Mouse (Mus musculus): ENCODE measurements around the gene Dnajb3. TPM values are rescaled to one million over a fixed set of nuclear protein-coding genes. Genes with fewer than 3 reads are reported as not detected.

The Dnajb3 gene
- 7.7 and 9.4 TPM in 2 replicates for polyA plus RNA-seq (2015; fragmentation: Nextera tagmentation; extraction: Ambion mirVana)

- Histone ChIP-seq H3K4me2 (ENCODE audit: low read depth, low read length) (peak within 1 kb of the TSS; percentile 63), H3K27me3 (ENCODE audit: control insufficient read depth, insufficient read depth, low read depth, low read length) (no peaks in the 10 kb centered on the region), H3K27ac (ENCODE audit: low read length) (peak within 1 kb of the TSS; percentile 95), H3K36me3 (ENCODE audit: control insufficient read depth, insufficient read depth) (no peaks in the 10 kb centered on the region), H3K9ac (ENCODE audit: low read depth, low read length) (peak within 1 kb of the TSS; percentile 77), H3K4me3 (ENCODE audit: low read depth, low read length) (peak within 1 kb of the TSS; percentile 67), H3K4me1 (ENCODE audit: control insufficient read depth, low read depth, low read length) (peaks cover 18% of the 10 kb centered on the region), H3K9me3 (replicated peaks; ENCODE audit: control insufficient read depth, low read length) (no peaks in the 10 kb centered on the region)
- WGBS (ENCODE audit: insufficient replicate concordance), result 5% methylated on average over 62 of the region's 62 CpGs
- peak; percentile 86 for ATAC-seq (ENCODE audit: low read depth)
These were observed at the start of gene Dnajb3 for GRCm38 (mm10) chr1:88205294-88205922. TSS of gene Dnajb3 (minus strand) at chr1:88205782.

DNA sequence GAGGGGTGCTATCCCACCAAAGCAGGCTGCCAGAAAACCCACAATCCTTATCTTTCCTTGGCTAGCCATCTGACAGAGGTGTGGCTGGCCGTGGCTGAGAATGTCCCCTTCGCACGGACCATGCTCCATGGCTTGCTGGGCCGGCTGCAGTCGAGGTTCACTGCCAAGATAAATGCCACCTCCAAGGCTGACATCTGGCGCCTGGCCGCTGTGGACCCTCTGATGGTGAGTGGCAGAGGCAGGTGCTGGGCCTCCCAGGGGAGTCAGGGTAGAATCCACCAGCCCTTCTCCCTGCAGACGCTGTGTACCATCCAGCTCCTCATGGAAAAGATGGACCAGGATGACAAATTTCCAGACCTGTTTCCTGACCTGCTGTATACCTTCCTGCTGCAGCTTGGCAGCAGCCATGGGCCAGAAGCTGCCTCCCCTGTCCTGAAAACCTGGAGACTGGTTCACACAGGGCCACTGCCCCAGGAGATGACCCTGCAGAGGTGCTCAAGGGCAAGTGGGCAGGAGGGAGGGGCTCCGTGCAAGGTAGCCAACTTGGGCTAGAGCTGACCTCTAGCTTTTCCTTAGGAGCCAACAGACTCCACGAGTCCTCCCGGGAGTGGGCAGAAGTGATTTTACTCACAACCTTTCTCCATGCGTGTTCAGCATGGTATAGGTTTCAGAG lies 49.3 kb upstream of the Dnajb3 start:
- no peaks in the 10 kb centered on the region for H3K27me3 ChIP-seq (ENCODE audit: control insufficient read depth, insufficient read depth, low read depth, low read length)
- H3K4me2 ChIP-seq (ENCODE audit: low read depth, low read length), result no peak overlapping the region
- no peaks in the 10 kb centered on the region; the same call in 1 of the 2 replicates for H3K9me3 ChIP-seq (replicated peaks; ENCODE audit: control insufficient read depth, low read length)
- H3K4me3 ChIP-seq (ENCODE audit: low read depth, low read length), result no peak overlapping the region
- ATAC-seq (ENCODE audit: low read depth), result no peak
- no peak overlapping the region for H3K9ac ChIP-seq (ENCODE audit: low read depth, low read length)
- H3K4me1 ChIP-seq (ENCODE audit: control insufficient read depth, low read depth, low read length), result peaks cover 9% of the 10 kb centered on the region
- H3K36me3 ChIP-seq (ENCODE audit: control insufficient read depth, insufficient read depth), result no peaks in the 10 kb centered on the region
- no peak overlapping the region for H3K27ac ChIP-seq (ENCODE audit: low read length)
- WGBS (ENCODE audit: insufficient replicate concordance), result 60% methylated on average over 12 of the region's 12 CpGs

DNA sequence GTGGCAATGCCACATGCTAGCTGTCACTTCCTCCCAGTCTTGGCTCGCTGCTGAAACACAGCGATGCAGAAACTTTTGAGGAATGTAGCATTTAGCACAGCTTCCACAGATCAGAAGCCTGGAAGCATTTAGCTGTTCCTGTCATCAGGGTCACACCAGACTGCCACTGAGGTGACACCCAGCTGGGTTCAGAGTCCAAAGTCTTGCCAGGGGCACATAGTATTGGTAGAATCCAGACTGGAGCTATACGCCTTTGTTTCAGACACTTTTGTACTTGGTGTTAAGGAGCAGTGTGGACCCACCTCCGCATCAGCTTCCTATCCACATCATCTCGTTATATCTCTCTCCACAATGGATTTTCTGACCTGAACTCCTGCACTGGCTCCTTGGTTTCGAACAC lies 48.0 kb upstream of the Dnajb3 start:
- no peak overlapping the region for H3K4me3 ChIP-seq (ENCODE audit: low read depth, low read length)
- H3K9me3 ChIP-seq (replicated peaks; ENCODE audit: control insufficient read depth, low read length), result peaks cover 7% of the 10 kb centered on the region; the same call in 1 of the 2 replicates
- no peak overlapping the region for H3K27ac ChIP-seq (ENCODE audit: low read length)
- H3K27me3 ChIP-seq (ENCODE audit: control insufficient read depth, insufficient read depth, low read depth, low read length), result no peaks in the 10 kb centered on the region
- WGBS (ENCODE audit: insufficient replicate concordance), result 54% methylated on average over 6 of the region's 6 CpGs
- no peak overlapping the region for H3K9ac ChIP-seq (ENCODE audit: low read depth, low read length)
- peak; percentile 46 for ATAC-seq (ENCODE audit: low read depth)
- H3K4me2 ChIP-seq (ENCODE audit: low read depth, low read length), result no peak overlapping the region
- no peaks in the 10 kb centered on the region for H3K36me3 ChIP-seq (ENCODE audit: control insufficient read depth, insufficient read depth)
- H3K4me1 ChIP-seq (ENCODE audit: control insufficient read depth, low read depth, low read length), result no peaks in the 10 kb centered on the region

DNA sequence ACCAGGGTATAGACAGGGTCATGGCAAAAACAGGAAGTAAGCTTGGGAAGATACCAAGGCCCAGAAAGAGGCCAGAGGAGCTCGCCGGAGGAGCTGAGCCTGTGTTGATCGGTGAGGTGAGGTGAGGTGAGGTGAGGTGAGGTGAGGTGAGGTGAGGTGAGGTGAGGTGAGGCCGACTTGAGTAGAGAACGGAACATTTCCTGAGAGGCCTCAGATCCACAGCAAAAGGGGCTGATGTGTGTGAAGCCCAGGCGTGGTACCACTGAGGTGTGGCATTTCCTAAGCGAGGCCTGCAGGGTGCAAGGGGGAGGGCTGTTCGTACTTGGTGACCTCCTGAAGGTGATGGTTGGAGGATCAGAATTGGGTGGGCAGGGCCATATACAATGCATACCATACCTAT lies 47.5 kb upstream of the Dnajb3 start:
- peak; percentile 5; the same call in 1 of the 2 replicates for ATAC-seq (ENCODE audit: low read depth)
- WGBS (ENCODE audit: insufficient replicate concordance), result 54% methylated on average over 8 of the region's 8 CpGs
- Histone ChIP-seq H3K27me3 (ENCODE audit: control insufficient read depth, insufficient read depth, low read depth, low read length) (no peaks in the 10 kb centered on the region), H3K4me2 (ENCODE audit: low read depth, low read length) (no peak overlapping the region), H3K9ac (ENCODE audit: low read depth, low read length) (no peak overlapping the region), H3K4me1 (ENCODE audit: control insufficient read depth, low read depth, low read length) (no peaks in the 10 kb centered on the region), H3K36me3 (ENCODE audit: control insufficient read depth, insufficient read depth) (no peaks in the 10 kb centered on the region), H3K9me3 (replicated peaks; ENCODE audit: control insufficient read depth, low read length) (peaks cover 7% of the 10 kb centered on the region; the same call in 1 of the 2 replicates), H3K4me3 (ENCODE audit: low read depth, low read length) (no peak overlapping the region), H3K27ac (ENCODE audit: low read length) (no peak overlapping the region)

GRCm38 (mm10) chr1:88250023-88250422 lies 44.4 kb upstream of the Dnajb3 start:
- 59% methylated on average over 5 of the region's 5 CpGs for WGBS (ENCODE audit: insufficient replicate concordance)
- Histone ChIP-seq H3K4me3 (ENCODE audit: low read depth, low read length) (no peak overlapping the region), H3K36me3 (ENCODE audit: control insufficient read depth, insufficient read depth) (no peaks in the 10 kb centered on the region), H3K27me3 (ENCODE audit: control insufficient read depth, insufficient read depth, low read depth, low read length) (no peaks in the 10 kb centered on the region), H3K27ac (ENCODE audit: low read length) (no peak overlapping the region), H3K9me3 (replicated peaks; ENCODE audit: control insufficient read depth, low read length) (peaks cover 7% of the 10 kb centered on the region), H3K9ac (ENCODE audit: low read depth, low read length) (no peak overlapping the region), H3K4me1 (ENCODE audit: control insufficient read depth, low read depth, low read length) (no peaks in the 10 kb centered on the region), H3K4me2 (ENCODE audit: low read depth, low read length) (no peak overlapping the region)
- no peak for ATAC-seq (ENCODE audit: low read depth)

GRCm38 (mm10) chr1:88249596-88249995 lies 44.0 kb upstream of the Dnajb3 start:
- peaks cover 7% of the 10 kb centered on the region for H3K9me3 ChIP-seq (replicated peaks; ENCODE audit: control insufficient read depth, low read length)
- H3K27me3 ChIP-seq (ENCODE audit: control insufficient read depth, insufficient read depth, low read depth, low read length), result no peaks in the 10 kb centered on the region
- H3K4me2 ChIP-seq (ENCODE audit: low read depth, low read length), result no peak overlapping the region
- no peak overlapping the region for H3K9ac ChIP-seq (ENCODE audit: low read depth, low read length)
- H3K4me3 ChIP-seq (ENCODE audit: low read depth, low read length), result no peak overlapping the region
- WGBS (ENCODE audit: insufficient replicate concordance), result 59% methylated on average over 7 of the region's 7 CpGs
- H3K27ac ChIP-seq (ENCODE audit: low read length), result no peak overlapping the region
- no peak for ATAC-seq (ENCODE audit: low read depth)
- no peaks in the 10 kb centered on the region for H3K36me3 ChIP-seq (ENCODE audit: control insufficient read depth, insufficient read depth)
- no peaks in the 10 kb centered on the region for H3K4me1 ChIP-seq (ENCODE audit: control insufficient read depth, low read depth, low read length)

DNA sequence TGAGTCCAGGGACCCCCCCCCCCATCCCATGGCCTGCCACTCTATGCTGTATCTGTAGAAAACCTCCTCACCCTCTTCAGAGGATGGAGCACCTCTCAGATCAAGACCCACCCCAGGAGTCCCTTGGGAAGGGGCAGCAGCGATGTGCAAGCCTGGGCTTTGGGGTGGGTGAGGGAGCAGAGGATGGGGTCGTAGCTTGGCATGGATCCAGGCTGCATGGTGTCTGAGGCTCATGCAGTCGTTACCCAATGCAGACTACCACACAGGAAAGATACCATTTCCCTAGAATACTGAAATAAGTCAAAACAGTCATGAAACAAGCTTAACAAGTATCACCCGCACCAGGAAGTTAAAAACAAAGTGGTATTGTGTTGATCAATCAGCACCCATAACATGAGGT lies 43.1 kb upstream of the Dnajb3 start:
- Histone ChIP-seq H3K4me3 (ENCODE audit: low read depth, low read length) (no peak overlapping the region), H3K9me3 (replicated peaks; ENCODE audit: control insufficient read depth, low read length) (peaks cover 7% of the 10 kb centered on the region), H3K27ac (ENCODE audit: low read length) (no peak overlapping the region), H3K4me2 (ENCODE audit: low read depth, low read length) (no peak overlapping the region), H3K4me1 (ENCODE audit: control insufficient read depth, low read depth, low read length) (no peaks in the 10 kb centered on the region), H3K9ac (ENCODE audit: low read depth, low read length) (no peak overlapping the region), H3K27me3 (ENCODE audit: control insufficient read depth, insufficient read depth, low read depth, low read length) (no peaks in the 10 kb centered on the region), H3K36me3 (ENCODE audit: control insufficient read depth, insufficient read depth) (no peaks in the 10 kb centered on the region)
- WGBS (ENCODE audit: insufficient replicate concordance), result 46% methylated on average over 4 of the region's 4 CpGs
- ATAC-seq (ENCODE audit: low read depth), result no peak

DNA sequence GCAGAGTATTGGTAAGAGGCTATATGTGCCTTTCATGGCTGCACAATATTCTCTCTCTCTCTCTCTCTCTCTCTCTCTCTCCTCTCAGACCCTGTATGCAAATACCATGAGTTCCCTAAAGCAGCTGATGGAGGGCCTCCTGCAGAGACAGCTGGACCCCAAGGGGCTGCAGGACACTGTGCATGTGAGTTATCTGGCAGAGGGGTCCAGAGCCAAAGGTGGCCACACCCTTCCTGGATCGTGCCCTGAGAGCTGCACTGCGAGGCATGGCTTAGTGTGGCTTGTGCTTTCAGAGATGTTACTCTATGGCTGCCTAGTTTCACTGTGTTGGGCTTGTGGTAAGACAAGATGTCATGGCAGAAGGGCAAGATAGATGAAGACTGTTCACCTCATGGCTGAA lies 42.1 kb upstream of the Dnajb3 start:
- 24% methylated on average over 2 of the region's 2 CpGs for WGBS (ENCODE audit: insufficient replicate concordance)
- H3K9ac ChIP-seq (ENCODE audit: low read depth, low read length), result no peak overlapping the region
- no peak for ATAC-seq (ENCODE audit: low read depth)
- H3K4me1 ChIP-seq (ENCODE audit: control insufficient read depth, low read depth, low read length), result no peaks in the 10 kb centered on the region
- H3K9me3 ChIP-seq (replicated peaks; ENCODE audit: control insufficient read depth, low read length), result peaks cover 11% of the 10 kb centered on the region
- no peaks in the 10 kb centered on the region for H3K36me3 ChIP-seq (ENCODE audit: control insufficient read depth, insufficient read depth)
- H3K27me3 ChIP-seq (ENCODE audit: control insufficient read depth, insufficient read depth, low read depth, low read length), result no peaks in the 10 kb centered on the region
- H3K4me3 ChIP-seq (ENCODE audit: low read depth, low read length), result no peak overlapping the region
- no peak overlapping the region for H3K27ac ChIP-seq (ENCODE audit: low read length)
- H3K4me2 ChIP-seq (ENCODE audit: low read depth, low read length), result no peak overlapping the region

DNA sequence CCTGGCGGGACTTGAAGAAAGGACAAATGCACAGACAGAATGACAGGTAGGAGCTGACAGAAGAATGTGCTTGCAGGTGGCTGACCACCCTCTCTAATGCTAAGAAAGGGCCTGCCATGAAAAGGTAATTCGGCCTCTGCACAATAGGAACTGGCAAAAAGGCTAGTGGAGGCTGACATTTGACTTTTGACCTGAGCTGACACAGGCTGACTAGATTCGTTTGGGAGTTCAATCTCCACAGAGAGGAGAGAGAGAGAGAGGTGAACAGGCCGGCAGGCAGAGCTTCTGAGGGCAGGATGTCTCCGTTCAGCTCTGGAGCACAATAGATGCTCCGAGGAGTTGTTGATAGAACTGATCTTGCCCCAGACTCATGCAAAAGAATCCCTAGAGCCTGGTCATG lies 40.8 kb upstream of the Dnajb3 start:
- H3K9ac ChIP-seq (ENCODE audit: low read depth, low read length), result no peak overlapping the region
- H3K9me3 ChIP-seq (replicated peaks; ENCODE audit: control insufficient read depth, low read length), result peaks cover 18% of the 10 kb centered on the region
- no peaks in the 10 kb centered on the region for H3K27me3 ChIP-seq (ENCODE audit: control insufficient read depth, insufficient read depth, low read depth, low read length)
- no peak overlapping the region for H3K4me2 ChIP-seq (ENCODE audit: low read depth, low read length)
- no peaks in the 10 kb centered on the region for H3K4me1 ChIP-seq (ENCODE audit: control insufficient read depth, low read depth, low read length)
- H3K36me3 ChIP-seq (ENCODE audit: control insufficient read depth, insufficient read depth), result no peaks in the 10 kb centered on the region
- no peak for ATAC-seq (ENCODE audit: low read depth)
- 35% methylated on average over 6 of the region's 6 CpGs for WGBS (ENCODE audit: insufficient replicate concordance)
- H3K27ac ChIP-seq (ENCODE audit: low read length), result no peak overlapping the region
- H3K4me3 ChIP-seq (ENCODE audit: low read depth, low read length), result no peak overlapping the region
